Mouse (Mus musculus) B cell, adult 2 months (primary cell): Measurements from ENCODE around the gene Mthfd1.

Experiments
- DNase-seq, 2 experiments: peaks; one replicate each; pipeline ENCODE4 v3.0.0; 2022

Mthfd1 gene

GRCm38 (mm10) chr12:76360868-76361267, 105.8 kb downstream of the Mthfd1 start:
- DNase-seq: no peak

GRCm38 (mm10) chr12:76361405-76362302, 106.6 kb downstream of the Mthfd1 start:
- no peak for DNase-seq

GRCm38 (mm10) chr12:76362303-76362676, 107.2 kb downstream of the Mthfd1 start:
- peak; percentile 32 to 36 for DNase-seq

GRCm38 (mm10) chr12:76366276-76366675, 111.2 kb downstream of the Mthfd1 start:
- DNase-seq: no peak

- peak; percentile 26 to 29 for DNase-seq
Observed at GRCm38 (mm10) chr12:76367096-76367995, 112.2 kb downstream of the Mthfd1 start.

GRCm38 (mm10) chr12:76368201-76368789, 113.2 kb downstream of the Mthfd1 start:
- peak in 1 of 2 experiments; percentile 25 for DNase-seq

DNA sequence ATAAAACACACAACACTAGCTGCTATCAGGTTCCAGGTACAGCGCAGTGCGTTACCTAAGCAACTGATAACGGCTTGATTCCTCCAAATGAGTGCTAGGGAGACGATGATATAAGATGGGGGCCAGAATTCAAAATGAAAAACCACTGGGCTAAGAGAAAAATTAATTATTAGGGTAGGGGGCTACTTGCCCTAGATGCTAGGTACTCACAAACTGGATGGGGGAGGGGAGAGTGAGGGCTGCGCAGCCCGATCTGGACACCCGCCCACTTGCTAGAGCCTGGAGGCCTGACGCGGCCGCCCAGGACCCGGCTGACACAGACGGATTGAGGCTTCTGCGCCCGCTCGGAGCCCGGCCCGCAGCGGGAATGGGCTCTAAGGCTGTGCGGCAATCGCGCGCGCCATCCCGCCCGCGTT, 113.7 kb downstream of the Mthfd1 start:
- DNase-seq: no peak
